Mouse (Mus musculus) mesoderm, embryonic 11.5 days (tissue): ENCODE measurements around the gene Dlx3.

ENCODE experiments used
- DNase-seq: peaks from one replicate; pipeline ENCODE4 v3.0.0-alpha.2; 2012; ENCODE audit warnings: low read depth, low spot score

The Dlx3 gene

GRCm38 (mm10) chr11:95088857-95089779, 30.8 kb upstream of the Dlx3 start:
- DNase-seq, result no peak

- no peak for DNase-seq
These were observed 26.8 kb upstream of the Dlx3 start for GRCm38 (mm10) chr11:95093077-95093476.

DNA sequence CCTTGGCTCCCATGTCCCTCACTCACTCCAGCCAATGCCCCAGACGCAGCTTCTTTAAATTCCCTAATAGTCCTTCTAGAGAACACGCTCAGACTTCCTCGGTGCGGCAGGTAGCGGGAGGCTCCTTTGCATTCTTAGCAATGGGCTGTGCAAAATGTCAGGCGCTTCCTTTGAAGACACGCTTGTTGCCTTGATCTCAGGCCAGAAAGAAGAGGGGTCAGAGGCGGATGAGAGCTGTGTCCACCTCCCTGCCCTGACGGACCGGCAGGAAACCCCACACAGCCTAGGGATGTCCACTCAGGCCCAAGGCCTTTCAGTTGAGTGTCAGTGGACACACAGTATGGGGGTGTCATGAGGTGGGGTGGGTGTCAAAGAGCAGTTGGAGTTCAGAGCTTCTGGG, 24.3 kb upstream of the Dlx3 start:
- no peak for DNase-seq

DNA sequence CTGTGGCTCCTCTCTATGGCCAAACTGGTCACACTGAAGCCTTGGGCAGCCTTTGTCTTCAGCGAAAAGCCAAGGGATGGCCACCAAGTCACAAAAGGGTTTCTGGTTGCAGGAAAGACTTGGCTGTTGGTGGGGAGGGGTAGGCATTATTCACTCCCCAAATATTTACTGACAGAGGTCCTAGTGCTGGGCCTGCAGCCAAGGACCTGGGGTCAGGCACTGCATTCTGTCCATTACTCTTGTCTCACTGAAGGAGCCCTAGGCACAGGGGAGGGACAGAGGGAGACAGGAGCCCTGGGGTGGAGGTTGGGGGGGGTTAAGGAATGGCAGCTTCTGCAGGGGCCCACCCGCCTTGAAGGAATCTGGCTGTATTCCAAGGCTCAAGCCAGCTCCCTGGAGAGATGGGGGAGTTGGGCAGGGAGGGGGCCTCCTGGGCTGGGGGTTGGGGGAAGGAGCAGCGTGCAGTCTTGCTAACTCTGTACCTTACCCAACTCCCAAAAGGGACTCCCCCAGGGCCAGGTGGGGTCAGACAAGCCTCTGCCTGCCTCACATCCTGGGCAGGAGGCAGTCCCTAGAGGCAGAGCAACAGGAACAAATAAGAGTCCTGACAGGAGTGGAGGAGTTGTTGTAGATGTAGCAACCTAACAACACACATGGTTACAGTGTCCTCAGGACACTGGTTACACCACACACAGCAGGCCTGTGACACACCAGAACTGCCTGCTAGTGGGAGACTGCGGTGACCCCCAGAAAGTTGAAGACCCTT, 23.1 kb upstream of the Dlx3 start:
- no peak for DNase-seq

DNA sequence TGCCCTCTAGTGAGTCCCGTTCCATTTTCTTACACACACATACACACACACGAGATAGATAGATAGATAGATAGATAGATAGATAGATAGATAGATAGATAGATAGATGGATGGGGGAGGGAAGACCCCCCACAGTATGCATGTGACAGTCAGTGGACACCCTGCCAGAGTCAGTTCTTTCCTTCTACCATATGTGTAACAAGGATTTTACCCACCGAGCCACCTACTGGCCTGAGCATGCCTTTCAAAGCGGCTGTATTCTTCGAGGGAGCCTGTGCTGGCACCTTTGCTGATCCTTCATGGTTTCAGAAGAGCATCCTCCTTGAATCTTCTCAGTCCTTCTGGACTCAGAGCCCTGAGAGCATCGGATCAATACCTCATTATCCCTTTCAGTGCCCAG, 22.0 kb upstream of the Dlx3 start:
- no peak for DNase-seq

DNA sequence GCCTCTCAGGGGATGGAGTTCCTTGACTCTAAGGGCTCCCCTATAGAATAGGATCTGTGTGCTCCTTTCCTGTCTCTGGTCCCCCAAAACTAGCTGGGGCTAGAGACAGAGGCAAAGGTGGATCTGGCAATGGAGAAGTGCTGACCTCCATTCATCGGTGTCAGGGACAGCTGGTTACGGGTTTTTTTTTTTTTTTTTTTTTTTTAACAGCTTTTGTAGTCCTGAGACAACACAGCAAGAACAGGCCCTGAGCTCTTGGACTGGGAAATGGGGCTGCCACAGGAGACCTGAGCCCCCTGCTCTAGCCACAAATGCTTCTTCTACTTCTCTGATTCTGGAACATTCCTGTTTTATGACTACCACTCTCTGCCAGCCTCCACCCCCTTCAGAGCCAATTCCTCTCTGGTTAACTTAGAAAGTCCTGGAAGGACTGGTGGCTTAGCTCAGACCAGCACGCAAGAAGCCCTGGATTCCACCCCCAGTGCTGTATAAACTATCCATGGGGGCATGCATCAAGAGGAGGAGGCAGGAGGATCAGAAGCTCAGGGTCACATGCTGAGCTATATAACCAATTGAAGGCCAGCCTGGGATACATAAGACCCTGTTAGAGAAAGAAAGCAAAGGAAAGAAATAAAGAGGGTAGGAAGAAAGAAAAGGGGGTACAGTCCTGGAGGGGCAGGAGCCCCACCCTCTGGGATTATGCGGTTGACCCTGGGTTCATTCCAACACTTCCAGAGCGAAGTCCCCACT, 21.4 kb upstream of the Dlx3 start:
- no peak for DNase-seq

DNA sequence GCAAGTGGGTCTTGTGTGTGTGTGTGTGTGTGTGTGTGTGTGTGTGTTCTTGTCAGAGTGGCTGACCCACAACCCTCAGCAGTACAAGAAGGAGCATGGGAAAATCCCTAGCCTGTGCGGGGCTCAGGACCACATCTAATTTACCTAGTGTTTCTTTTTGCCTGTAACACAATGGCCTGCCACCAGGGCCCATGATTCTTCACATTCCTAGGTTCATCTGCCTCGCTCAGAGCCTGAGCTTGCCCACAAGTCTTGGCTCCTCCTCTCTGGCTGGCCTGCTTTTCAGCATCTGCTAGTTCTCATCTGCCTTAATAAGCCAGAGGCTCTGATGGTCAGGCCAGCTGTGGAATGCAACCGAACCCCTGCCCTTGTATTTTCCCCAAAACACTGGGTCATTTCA, 19.5 kb upstream of the Dlx3 start:
- no peak for DNase-seq

GRCm38 (mm10) chr11:95101071-95101788, 18.7 kb upstream of the Dlx3 start:
- no peak for DNase-seq

DNA sequence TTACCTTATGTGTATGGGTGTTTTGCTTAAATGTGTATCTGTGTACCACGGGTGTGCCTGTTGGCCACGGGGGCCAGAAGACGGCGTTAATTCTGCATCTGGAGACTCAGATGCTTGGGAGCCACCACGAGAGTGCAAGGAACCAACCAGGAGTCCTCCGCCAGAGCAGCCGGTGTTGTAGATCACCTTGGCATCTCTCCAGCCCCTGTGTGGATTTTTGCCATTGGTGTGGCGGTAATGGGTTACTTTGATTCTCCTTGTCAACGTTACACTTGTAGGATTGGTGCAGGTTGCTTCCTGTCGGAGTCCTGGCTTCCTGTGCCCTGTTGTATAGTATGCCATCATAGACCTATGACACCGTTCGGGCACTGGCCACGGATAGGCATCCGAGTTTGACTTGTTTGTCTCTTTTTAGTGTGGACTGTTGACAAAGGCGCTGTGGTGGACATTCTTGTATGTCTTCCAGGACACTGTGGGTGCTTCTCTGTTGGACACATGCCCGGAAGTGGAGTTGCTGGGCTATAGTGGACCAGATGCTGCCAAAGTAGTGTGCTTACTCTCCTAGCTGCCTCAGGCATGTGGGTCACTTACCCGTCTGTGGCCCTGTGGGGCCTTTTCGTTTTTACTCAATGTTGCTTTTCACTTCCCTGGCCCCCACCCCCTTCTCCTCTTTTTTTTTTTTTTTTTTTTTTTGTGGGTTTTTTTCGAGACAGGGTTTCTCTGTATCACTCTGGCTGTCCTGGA, 17.6 kb upstream of the Dlx3 start:
- DNase-seq, result no peak

GRCm38 (mm10) chr11:95104266-95104665, 15.7 kb upstream of the Dlx3 start:
- no peak for DNase-seq

DNA sequence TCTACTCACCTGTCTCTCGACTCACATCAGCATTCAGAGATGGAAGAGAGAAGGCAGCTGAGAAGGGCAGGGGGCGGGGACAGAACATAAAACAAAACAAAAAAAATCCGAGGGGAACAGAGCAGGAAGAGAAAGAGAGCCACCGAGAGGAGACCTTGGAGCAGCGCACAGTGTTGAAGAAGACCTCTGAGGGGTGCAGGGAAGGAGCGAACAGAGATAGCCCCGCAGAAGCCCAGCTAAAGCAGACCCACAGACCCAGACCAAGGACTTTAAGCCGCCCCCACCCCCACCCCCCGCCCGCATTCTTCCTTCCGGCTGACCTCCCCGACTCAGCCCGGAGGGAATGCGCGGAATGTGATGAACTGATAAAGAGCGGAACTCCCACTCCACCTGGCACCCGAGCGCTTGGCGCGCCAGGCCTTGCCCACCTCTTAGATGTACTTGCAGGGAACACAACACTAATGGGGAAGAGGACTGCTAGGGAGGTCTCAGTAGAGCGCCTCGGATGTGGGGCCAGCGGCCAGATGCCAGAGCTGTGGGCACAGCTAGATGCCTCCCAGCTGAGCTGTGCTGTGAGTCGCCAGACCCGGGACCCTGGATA, 14.5 kb upstream of the Dlx3 start:
- DNase-seq, result peak; percentile 79

- peak; percentile 81 for DNase-seq
These were observed 13.3 kb upstream of the Dlx3 start for GRCm38 (mm10) chr11:95106440-95107236.

DNA sequence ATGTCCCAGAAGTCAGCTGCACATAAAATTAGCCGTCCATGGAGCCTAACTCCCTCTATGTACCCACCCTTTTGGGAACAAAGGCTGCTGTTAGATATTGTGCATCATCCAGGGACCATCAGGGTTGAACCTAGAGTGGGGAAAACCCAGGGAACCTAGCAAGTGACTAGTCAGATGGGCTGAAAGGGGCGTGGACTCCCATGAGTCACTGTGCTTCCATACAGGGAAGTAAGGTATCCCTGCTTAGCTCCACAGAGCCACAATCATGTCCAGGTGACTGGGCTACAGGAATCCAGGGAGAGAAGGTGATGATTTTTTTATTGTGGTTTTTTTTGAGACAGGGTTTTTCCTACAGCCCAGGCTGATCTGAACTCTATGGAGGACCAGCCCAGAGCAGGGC, 10.9 kb upstream of the Dlx3 start:
- no peak for DNase-seq

DNA sequence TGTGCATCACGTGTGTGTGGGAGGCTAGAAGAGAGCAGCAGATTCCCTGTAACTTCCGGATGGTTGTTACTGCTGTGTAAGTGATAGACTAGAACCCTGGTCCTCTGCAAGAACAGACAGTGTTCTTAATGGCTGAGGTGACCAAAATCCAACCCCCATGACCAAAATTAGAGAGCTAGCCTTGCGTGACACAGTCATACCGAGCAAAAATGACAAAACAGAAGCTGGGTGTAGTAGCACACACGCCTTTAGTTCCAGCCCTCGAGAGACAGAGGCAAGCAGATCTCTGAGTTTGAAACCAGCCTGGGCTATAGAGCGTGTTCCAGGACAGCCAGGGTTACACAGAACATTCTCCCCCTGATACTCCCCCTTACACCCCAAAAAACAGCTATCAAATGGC, 9.8 kb upstream of the Dlx3 start:
- DNase-seq, result no peak

DNA sequence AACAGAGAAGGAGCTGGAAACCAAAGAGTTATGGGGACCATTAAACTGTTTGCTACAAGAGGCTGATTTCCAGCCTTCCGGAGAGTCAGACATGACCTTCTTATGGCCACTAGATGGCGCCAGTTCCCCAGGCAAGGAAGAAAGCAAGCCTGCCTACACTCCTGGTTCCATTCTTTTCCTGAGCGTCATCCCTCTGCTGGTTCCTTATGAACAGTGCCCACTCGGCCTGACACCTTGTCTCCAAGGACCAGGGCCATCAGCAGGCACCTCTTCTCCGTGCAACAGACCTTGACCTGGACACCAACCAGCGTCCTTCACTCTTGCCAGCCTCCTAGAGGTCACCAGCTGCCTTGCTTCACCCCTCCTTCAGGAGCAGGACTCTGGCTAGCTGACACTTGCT, 2.9 kb upstream of the Dlx3 start:
- DNase-seq, result peak; percentile 92

DNA sequence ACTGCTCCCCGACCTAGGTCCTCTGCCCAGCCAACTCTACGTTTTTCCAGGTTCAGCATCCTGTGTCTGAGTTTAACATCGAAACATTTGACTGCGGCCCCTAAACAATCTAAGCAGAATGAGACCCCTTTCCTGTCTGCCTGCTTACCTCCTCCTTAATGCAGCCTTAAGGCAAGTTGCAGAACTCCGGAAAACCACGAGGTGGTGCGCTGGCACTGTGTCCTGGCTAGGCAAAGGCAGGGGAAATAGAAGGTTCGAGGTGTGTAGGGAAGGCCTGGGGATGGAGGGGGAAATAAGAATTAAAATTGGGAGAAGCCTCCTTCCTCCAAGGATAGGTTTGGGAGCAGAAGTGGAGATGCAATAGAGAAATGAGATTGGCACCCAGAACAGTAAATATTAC, 1.4 kb upstream of the Dlx3 start:
- DNase-seq, result peak; percentile 80

DNA sequence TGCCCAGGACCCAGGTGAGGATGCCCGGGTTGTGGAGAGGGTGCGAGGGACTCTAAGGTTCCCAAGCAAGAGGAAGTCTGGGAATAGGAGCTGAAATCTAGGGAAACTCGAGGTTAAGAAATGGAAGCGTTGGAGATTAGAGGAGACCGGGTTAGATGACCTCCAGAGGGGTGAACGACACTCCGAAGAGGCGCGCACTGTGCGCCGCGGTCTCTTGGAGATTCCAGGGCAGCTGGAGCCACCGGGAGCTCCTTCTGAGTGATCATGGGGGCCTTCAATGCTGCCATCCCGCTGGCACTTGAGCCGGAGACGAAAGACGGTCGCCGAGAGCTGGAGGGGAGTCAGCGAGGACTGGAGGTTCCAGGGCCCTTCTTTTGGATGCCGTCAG, 708 bp downstream of the Dlx3 start:
- no peak for DNase-seq

DNA sequence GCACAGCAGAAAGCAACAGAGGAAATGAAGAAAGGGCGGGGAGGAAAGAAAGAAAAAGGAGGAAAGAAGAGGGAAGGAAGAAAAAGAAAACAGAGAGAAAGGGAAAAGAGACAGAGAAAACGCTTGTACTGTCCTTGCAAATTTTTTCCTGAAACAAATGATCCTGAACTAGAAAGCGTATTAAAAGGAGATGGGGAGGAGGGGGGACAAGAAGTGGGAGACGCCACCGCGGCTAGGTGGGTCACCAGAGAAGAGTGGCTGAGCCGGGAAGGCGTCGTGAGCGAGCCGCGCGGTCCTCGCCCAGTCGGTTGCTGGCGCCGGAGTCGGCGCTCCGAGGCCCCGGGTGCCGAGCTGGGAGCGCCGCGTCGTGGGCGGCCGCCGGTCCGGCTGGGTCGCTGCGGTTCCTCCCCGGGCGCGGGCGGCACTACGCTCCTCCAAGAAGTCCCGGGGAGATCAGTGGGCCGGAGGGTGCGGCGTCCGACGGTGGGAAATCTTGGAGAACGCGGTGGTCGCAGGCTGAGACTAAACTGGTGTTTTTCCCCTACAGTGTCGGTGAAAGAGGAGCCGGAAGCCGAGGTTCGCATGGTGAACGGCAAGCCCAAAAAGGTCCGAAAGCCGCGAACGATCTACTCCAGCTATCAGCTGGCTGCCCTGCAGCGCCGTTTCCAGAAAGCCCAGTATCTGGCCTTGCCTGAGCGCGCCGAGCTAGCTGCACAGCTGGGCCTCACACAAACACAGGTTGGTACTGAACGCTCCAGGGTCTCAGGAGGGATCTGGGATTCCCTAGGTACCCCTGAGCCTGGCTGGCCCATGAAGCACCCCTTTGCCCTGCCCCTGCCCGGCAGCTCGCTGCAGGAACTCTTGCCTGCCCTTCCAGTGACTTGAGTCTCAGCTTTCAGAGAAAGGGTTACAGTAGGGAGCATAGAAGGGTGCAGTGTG, 1.5 kb downstream of the Dlx3 start:
- no peak for DNase-seq

- DNase-seq, result no peak
These were observed 2.2 kb downstream of the Dlx3 start for GRCm38 (mm10) chr11:95122100-95122489.
